In genomic region chr11:75904501-75904900, GRCm38 (mm10) we compare ENCODE assay signal across 12 mouse cellular contexts. TPM values are rescaled to one million over a fixed set of nuclear protein-coding genes. Genes with fewer than 3 reads are reported as not detected.
A peak's percentile ranks its signal among the peaks of the same experiment; 100 is the strongest.
DNase-seq lines count a peak whose midpoint lies in the region; ATAC-seq lines count a peak whose summit lies in the region.
"Had no signal": no experiment of that assay in that cellular context is flagged by ENCODE, and none has a peak within 500 bp of the region (broad histone marks: within the 10 kb centered on the region; RNA-seq: fewer than 3 reads in every experiment).

No protein-coding gene starts in this region.

- peak; percentile 43; the same call in 1 of the 2 replicates for ATAC-seq in lung, embryonic 15.5 days (ENCODE audit: borderline replicate concordance, extremely low read depth, low FRiP score, low TSS enrichment)
- ATAC-seq in kidney, embryonic 15.5 days (replicated peaks; ENCODE audit: low FRiP score), result peak; percentile 83
- peak; percentile 48; the same call in 1 of the 2 replicates for ATAC-seq in midbrain, embryonic 13.5 days

- intact Hi-C loops in gastrocnemius, postnatal 14 days (cut with DNase I; ENCODE audit: low total_unique reads), result no loop called here

- no peak overlapping the region for H3K4me3 ChIP-seq in lung, embryonic 15.5 days
- H3K4me3 ChIP-seq in embryonic facial prominence, embryonic 10.5 days, result no peak overlapping the region
- H3K4me3 ChIP-seq in kidney, embryonic 15.5 days (replicated peaks), result peak overlapping the region; percentile 6; the same call in 1 of the 2 replicates
- H3K4me3 ChIP-seq in midbrain, embryonic 13.5 days (replicated peaks), result no peak overlapping the region
- H3K4me3 ChIP-seq: embryonic facial prominence, embryonic 12.5 days; heart, embryonic 12.5 days; limb, embryonic 12.5 days; myocyte had no signal

- no peaks in the 10 kb centered on the region for H3K9me3 ChIP-seq in lung, embryonic 15.5 days
- H3K9me3 ChIP-seq in embryonic facial prominence, embryonic 10.5 days, result no peaks in the 10 kb centered on the region
- H3K9me3 ChIP-seq in kidney, embryonic 15.5 days (replicated peaks), result no peaks in the 10 kb centered on the region
- H3K9me3 ChIP-seq in midbrain, embryonic 13.5 days, result no peaks in the 10 kb centered on the region
- H3K9me3 ChIP-seq: embryonic facial prominence, embryonic 12.5 days had no signal

- H3K4me1 ChIP-seq in lung, embryonic 15.5 days, result peaks cover 35% of the 10 kb centered on the region
- H3K4me1 ChIP-seq in embryonic facial prominence, embryonic 10.5 days, result peaks cover 42% of the 10 kb centered on the region
- H3K4me1 ChIP-seq in kidney, embryonic 15.5 days, result peaks cover 41% of the 10 kb centered on the region
- H3K4me1 ChIP-seq in midbrain, embryonic 13.5 days (replicated peaks), result peaks cover 35% of the 10 kb centered on the region

- H3K27me3 ChIP-seq in lung, embryonic 15.5 days, result no peaks in the 10 kb centered on the region
- H3K27me3 ChIP-seq in embryonic facial prominence, embryonic 10.5 days (replicated peaks; ENCODE audit: low read depth, poor library complexity, severe bottlenecking), result peaks cover 5% of the 10 kb centered on the region; the same call in 1 of the 2 replicates
- H3K27me3 ChIP-seq in kidney, embryonic 15.5 days, result no peaks in the 10 kb centered on the region
- H3K27me3 ChIP-seq in midbrain, embryonic 13.5 days, result 0 out of 2 replicates have a peak, but pooled peaks cover 3% of the 10 kb centered on the region
- H3K27me3 ChIP-seq: embryonic facial prominence, embryonic 12.5 days; limb, embryonic 12.5 days had no signal

- no peak for DNase-seq in lung, adult 18-20 months
- peak; percentile 22 for DNase-seq in embryonic facial prominence, embryonic 10.5 days (ENCODE audit: low spot score)
- no peak for DNase-seq in adrenal gland, postnatal 14 days
- no peak for DNase-seq in gastrocnemius, postnatal 14 days
- DNase-seq in right cerebral cortex, postnatal 10 days (ENCODE audit: low spot score in 2 of 2), result no peak

- H3K27ac ChIP-seq in lung, embryonic 15.5 days, result peak overlapping the region; percentile 48
- H3K27ac ChIP-seq in embryonic facial prominence, embryonic 10.5 days (replicated peaks), result peak overlapping the region; percentile 52
- H3K27ac ChIP-seq in kidney, embryonic 15.5 days, result peak overlapping the region; percentile 91
- no peak overlapping the region for H3K27ac ChIP-seq in midbrain, embryonic 13.5 days
- H3K27ac ChIP-seq: embryonic facial prominence, embryonic 12.5 days; limb, embryonic 12.5 days had no signal

- peak overlapping the region; percentile 6; the same call in 1 of the 2 replicates for H3K4me2 ChIP-seq in lung, embryonic 15.5 days
- peak overlapping the region; percentile 45 for H3K4me2 ChIP-seq in kidney, embryonic 15.5 days
- no peak overlapping the region for H3K4me2 ChIP-seq in midbrain, embryonic 13.5 days (replicated peaks)
- H3K4me2 ChIP-seq: embryonic facial prominence, embryonic 12.5 days; heart, embryonic 12.5 days; limb, embryonic 12.5 days had no signal

- no peaks in the 10 kb centered on the region for H3K36me3 ChIP-seq in lung, embryonic 15.5 days
- no peaks in the 10 kb centered on the region for H3K36me3 ChIP-seq in embryonic facial prominence, embryonic 10.5 days (replicated peaks)
- H3K36me3 ChIP-seq in kidney, embryonic 15.5 days, result peaks cover 3% of the 10 kb centered on the region; the same call in 1 of the 2 replicates
- no peaks in the 10 kb centered on the region for H3K36me3 ChIP-seq in midbrain, embryonic 13.5 days
- H3K36me3 ChIP-seq: embryonic facial prominence, embryonic 12.5 days; limb, embryonic 12.5 days had no signal

- no peak overlapping the region for H3K9ac ChIP-seq in lung, embryonic 15.5 days
- no peak overlapping the region for H3K9ac ChIP-seq in kidney, embryonic 15.5 days
- H3K9ac ChIP-seq in midbrain, embryonic 13.5 days (replicated peaks), result no peak overlapping the region
- H3K9ac ChIP-seq: embryonic facial prominence, embryonic 12.5 days; heart, embryonic 12.5 days; limb, embryonic 12.5 days had no signal

- WGBS in lung, embryonic 15.5 days, result 16% methylated on average over 5 of the region's 5 CpGs
- WGBS in embryonic facial prominence, embryonic 10.5 days, result 42% methylated on average over 5 of the region's 5 CpGs
- 17% methylated on average over 5 of the region's 5 CpGs for WGBS in kidney, embryonic 15.5 days
- 18% methylated on average over 5 of the region's 5 CpGs for WGBS in midbrain, embryonic 13.5 days

RNA-seq across cellular contexts. Expression of gene Rph3al, which starts 33.7 kb away (rescaled TPM):
- 6.8 and 7.9 TPM in 2 replicates for polyA plus RNA-seq in lung, embryonic 15.5 days (2015; fragmentation: Nextera tagmentation; extraction: Ambion mirVana)
- 2.2 and 3.5 TPM in 2 replicates for polyA plus RNA-seq in embryonic facial prominence, embryonic 10.5 days (2016; fragmentation: Nextera tagmentation; extraction: Ambion mirVana)
- polyA plus RNA-seq in kidney, embryonic 15.5 days (2015; fragmentation: Nextera tagmentation; extraction: Ambion mirVana), result 13.8 and 14.5 TPM in 2 replicates
- polyA plus RNA-seq in midbrain, embryonic 13.5 days (2015; fragmentation: Nextera tagmentation; extraction: Ambion mirVana), result 1.9 and 2.4 TPM in 2 replicates
- 10.7 and 13.1 TPM in 2 replicates for total RNA-seq in adrenal gland, postnatal 14 days (2021)
- total RNA-seq in gastrocnemius, postnatal 14 days (2021), result 1 to 10 TPM; 3.9 to 5.6 TPM
